Mouse (Mus musculus): Measurements from ENCODE around the gene BC034090. TPM values are rescaled to one million over a fixed set of nuclear protein-coding genes. Genes with fewer than 3 reads are reported as not detected.

Gene BC034090
- total RNA-seq, 4 experiments from 2014 or later = 8.7 to 18.3 (median 14.4) TPM

DNA sequence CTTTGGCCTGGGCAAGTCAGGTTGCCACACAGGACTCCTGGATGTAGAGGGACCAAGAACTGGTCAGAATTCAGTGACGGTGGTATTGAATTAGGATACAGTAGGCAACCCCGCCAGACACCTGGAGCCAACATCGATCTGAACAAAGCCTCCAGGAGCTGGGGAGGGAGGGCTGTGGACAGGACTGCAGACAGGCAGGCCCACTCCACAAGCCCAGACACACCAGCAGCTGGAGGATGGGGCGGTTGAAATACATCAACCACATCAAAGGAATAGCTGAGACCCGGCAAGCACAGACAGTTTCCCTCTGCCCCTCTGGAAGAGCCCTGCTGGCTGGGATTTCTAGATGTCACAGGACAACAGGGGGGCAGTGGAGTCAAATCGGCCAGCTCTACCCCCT is 27.4 kb downstream of the BC034090 start:
- DNase-seq (ENCODE audit: low spot score in 2 of 2) = no peak

DNA sequence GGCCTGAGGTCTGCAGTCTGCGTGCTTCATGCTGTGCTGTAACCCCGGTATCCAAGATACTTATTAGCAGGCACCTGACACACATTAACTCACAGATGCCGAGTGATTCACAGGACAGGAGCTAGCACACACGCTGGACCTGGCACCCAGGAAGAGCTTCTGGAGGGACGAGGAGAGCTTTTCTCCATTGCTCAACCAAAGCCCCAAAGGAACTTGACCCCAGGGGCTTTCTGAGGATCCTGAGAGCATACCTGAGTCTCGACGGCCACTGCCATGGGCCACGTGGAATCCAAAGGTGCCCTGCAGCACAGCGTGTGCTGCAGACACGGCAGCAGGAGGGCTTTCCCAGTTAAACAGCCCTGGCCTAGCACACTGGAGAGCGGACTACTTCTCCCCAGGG is 27.9 kb downstream of the BC034090 start:
- DNase-seq (ENCODE audit: low spot score in 2 of 2) = no peak

DNA sequence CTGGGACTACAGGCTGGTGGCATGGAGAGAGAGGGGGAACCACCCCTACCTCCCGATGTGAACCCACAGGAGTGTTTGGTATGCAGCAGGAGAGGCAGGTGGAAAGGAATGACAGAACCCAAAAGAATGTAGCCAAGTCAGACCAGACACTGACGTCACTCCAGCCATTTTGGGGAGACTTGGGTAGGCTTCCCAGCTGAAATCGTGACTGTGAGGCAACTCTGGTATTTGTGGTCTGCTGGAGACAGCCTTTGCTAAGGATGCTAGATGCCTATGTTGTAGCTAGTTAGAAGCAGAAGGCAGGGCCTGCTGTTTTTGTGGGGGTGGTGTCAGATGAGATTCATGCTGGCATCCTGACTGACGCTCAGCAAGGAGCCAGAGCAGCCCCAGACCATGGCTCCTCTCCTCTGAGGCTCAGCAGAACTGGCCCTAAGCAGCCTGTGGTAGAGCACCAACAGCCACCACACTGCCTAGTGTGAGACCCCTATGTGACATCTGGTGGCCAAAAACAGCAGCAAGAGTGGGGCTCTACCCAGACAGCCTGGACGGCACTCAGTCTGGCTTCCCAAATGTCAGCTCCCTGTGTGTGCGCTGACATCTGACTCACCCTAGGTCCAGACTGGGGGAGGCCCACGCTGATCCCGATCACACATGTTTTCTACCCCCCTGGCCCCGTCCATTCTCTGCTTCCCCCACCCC is 29.0 kb downstream of the BC034090 start:
- peak in 1 of 2 experiments; percentile 91 for DNase-seq (ENCODE audit: low spot score in 2 of 2)

DNA sequence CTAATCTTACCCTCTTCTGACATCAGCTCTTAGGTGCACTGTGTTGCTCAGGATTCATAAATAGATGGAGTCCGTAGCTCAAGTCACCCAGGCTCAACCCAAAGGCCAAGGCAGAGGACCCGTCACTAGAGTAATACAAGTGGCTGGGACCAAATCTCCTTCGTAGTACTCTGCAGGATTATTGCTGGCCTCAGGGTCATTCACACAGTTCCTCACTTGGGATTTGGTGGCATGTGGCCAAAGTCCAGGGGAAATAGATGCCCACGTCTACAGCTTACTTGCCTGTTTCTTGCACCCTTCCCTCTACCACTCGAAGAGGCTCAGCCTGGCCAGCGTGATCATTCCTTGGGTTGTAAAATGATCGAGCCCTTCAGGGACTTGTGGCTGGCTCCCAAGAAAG is 30.3 kb downstream of the BC034090 start:
- DNase-seq (ENCODE audit: low spot score in 2 of 2) = no peak

DNA sequence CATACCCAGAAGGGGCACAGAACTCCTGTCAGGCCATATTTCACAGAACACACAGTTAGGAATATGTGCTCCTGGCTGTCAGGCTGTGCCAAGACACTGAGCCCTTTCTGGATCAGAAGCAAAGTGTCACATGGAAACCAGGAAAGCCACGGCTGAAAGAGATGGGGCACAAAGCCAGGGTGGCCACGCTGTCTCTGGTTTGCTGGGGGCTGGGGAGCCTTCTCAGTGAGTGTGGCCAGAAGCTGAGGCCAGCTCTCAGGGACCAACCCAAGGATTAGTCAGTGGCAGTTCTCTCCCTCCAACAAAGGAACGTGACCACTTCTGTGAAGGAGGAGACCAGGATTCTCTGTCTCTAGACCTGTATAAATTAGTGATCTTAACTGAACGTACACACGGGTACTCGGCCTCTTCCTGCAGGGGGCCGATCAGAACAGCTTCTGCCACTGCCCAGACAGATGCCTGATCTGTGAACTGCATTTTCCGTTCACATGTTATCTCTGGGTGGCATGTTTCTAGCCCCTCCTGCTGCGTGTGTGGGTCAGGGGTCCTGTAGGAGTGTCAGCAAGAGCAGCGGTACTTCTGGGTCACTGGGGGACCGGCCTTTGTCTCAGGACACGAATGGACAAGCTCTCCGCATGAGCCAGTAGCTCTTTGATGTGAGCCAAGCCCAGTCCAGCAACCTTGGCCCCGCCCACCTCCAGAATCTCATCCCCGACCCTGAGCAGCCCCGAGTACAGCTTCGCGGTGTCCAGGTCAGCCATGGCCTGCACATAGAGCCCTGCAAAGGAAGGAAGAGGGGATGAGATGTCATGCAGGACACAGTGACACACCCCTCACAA is 31.1 kb downstream of the BC034090 start:
- DNase-seq (ENCODE audit: low spot score in 2 of 2) = no peak

DNA sequence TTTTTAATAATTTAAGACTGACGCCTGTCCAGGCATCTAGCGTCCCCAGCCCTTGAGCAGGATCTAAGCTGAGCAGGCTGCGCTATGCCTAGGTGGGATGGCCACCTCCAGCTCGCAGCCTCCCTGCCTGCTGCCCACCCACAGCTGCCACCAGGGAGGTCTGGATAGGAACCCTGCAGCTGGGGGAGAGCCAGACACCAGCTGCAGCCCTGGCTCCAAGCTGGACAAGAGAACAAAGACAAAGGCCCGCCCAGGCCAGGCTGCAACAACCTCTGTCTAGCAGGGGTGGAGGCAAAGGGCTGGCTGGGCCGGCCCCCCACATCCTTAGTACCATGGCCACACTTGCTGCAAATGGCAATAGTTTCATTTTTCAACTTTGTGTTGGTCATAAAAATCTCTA is 31.8 kb downstream of the BC034090 start:
- DNase-seq (ENCODE audit: low spot score in 2 of 2) = no peak

DNA sequence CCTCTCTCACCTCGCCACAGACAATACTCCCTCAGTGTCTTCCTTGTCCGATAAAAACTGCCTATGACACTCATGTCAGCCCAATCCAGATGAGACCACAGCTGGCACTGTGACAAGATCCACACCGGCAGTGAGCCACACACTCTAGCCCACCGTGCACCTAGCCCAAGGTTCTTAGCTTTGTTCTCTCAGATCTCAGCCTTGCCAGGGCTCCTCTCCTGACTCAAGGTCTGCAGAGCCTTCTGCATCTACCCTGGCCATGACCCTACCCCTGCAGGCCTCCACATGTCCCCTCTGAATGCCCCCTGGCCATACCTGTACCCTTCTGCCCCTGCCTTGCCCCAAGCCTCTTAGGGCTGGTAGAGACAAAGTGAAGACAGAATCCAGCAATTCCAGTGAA is 32.2 kb downstream of the BC034090 start:
- DNase-seq (ENCODE audit: low spot score in 2 of 2) = no peak

DNA sequence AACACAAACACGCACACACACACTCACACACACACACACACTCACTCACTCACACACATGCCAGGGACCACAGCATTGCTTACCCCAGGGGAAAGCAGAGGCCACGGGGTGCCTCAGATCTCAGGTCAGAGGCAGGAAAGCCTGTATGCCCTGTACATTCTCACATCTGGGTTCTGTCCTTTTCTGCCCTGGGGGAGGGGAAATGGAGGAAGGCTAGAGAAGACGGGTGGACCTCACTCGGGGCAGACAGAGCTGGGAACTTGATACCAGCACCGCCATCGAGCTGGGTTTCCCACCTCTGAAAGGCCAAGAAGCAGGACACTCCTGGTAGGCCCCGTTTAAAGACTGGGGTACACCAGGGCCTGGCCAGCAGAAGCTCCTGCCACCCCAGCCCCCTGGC is 33.2 kb downstream of the BC034090 start:
- no peak for DNase-seq (ENCODE audit: low spot score in 2 of 2)

DNA sequence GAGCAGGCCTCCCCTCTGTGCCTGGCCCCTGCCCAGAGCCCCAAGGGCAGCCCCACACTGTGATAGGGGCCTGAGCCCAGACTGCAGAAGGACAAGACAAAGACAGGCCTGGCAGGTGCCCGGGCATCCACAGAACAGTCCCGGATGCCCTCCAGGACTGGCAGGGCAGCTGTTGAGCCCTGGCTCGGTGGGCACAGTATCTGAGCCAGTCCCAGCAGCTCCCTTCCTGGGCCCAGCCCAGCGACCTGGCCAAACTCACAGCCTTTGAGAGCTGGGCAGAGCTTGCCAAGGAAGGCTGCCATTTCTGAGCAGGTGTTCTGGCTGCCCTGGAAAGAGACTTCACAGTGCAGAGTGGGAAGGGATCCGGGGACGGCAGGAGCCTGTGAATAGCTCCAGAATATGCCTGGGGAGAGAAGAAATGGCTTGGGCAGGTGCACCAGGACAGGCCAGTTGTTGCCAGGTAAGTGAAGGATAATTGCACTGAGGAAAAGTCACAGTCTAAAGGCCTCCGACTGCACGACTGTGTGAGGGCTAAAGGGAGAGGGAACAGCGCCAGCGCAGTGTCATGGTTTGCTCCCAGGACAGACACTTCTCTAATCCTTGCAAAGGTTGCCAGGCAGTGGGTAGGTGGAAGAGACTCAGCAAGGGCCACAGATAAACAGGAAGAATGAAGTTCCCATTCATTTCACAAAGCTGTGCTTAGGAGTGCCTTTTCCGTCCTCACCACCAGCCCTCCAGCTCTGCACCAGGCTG is 34.1 kb downstream of the BC034090 start:
- no peak for DNase-seq (ENCODE audit: low spot score in 2 of 2)

DNA sequence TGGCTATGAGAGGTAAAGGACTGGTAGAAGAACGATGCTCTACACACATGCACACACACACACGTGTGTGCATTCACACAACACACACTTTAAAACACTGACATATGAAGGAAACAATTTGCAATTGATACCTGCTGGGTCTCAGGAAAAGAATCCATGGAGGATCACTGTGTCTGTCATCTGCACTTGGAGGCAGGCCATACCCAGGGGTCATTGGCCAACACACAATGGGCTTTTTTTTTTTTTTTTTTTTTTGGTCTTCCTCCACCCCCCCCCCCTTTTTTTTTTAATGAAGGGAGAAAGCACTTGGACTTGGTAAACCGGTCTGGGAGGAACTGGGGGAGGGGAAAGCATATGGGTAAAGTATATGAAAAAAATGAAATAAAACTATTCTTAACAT is 36.4 kb downstream of the BC034090 start:
- no peak for DNase-seq (ENCODE audit: low spot score in 2 of 2)

DNA sequence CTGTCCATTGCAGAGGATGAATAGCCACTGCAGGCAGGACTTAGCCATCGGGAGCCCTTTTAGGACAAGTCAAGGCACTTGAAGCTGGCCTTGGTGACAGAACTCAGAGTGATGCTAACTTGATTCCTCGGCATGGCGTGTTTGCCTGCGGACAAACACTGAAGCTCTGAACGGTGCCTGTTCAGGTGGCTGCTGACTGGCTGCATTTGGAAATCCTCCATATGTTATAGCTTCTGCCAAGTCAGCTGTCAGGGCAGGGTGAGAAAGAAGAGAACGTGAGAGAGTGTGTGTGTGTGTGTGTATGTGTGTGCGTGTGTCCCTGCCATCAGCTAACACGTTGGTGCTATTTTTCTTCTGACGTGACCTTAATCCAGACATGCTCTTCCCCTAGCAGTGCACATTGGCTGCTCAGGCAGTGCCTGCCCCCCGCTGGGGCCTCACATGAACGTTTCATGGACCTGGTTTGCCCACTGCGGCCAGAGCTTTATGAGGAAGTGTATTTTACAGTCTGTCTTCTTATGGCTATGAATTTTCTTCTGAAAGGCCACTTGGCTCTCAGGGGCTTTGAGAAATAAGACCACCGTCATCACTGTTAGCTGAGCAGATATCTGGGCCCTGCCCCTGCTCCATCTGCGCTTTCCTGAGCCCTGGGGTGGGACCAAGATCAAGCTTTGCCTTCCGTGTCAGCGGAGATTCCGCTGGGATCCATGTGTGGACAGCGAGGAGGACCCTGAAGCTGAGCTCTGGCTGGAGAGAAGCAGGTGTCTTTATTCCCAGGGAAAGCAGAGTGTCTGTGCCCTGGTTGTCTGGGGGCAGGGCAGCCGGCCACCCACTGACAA is 38.2 kb downstream of the BC034090 start:
- DNase-seq (ENCODE audit: low spot score in 2 of 2) = no peak

DNA sequence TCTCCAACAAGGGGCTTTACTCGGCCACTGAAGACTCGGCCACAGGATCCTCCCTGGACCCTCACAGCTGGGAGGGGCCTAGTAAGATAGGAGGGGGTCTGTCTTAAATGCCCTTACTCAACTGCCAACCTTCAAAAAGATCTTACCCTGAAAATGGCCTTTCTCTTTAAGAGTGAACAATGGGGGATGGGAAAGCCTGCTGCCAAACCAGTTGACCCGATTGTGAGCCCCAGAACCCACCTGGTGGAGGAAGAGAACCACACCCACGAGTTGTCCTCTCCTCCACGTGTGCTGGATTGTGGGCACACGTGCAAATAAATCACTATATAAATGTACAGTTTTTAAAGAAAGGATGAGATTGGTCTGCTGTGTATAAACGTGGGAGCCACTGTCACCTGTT is 38.9 kb downstream of the BC034090 start:
- no peak for DNase-seq (ENCODE audit: low spot score in 2 of 2)

DNA sequence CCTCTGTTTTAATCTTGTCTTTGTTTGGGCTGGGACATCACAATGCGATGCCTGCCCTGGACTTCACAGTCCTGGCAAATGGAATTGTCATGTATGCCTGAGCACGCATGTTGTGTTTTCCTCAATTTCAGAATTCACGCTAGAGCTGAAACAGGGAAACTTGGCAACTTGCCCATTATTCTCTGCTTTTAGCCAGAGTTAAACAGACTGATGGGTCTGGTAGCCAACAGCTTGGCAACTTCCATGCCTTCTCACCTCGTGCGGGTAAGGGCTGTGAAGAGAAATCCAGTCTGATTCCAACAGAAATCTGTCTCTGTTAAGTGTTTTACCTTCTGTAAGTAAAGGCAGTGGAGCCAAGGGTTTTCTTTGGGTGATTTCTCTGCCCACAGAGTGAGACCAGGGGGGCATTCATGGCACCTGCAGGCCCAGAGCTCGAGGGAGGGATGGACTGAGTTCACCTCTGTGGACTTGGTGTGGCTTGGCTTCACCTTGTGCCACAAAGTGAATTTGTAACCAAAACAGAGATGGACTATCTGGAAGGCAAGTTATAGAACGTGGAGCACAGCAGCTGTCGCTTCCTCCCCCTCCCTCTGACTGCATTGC is 39.6 kb downstream of the BC034090 start:
- DNase-seq (ENCODE audit: low spot score in 2 of 2) = no peak

DNA sequence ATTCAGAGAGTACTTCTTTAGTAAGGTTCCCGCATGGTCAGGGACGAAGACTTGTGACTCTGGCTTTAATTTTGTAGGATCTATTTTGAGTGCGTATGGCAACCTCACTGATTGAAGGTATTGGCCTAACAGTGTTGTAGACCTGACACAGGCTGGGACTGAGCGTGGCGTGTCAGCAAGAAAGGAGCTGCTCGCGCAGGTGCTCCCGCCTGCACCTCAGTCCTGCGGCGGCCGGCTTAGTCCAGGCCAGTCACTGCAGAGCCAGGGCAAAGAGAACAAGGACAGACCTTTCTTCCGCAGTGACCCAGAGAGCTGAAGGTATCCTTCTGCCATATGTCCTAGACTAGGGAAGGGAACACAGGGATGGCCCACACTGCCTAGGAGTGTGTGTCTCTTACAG is 40.3 kb downstream of the BC034090 start:
- no peak for DNase-seq (ENCODE audit: low spot score in 2 of 2)

DNA sequence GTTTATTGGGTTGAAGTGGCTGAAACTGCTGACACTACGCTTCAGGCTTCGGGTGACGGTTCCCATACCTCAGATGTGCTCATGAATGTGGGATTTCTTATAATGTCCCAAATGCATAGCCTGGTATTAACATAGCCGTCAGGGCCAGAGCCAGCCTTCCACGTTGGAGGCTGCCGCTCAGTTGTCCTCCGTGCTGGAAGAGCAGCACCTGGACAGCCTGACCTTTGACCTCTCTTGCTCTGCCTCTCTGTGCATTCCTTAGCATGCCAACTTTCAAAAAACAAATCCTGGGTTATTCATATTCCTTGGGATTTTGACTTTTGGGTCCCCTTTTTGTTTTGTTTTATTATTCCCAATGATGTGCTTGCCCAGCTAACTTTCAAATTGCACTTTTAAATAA is 41.1 kb downstream of the BC034090 start:
- DNase-seq (ENCODE audit: low spot score in 2 of 2) = no peak

DNA sequence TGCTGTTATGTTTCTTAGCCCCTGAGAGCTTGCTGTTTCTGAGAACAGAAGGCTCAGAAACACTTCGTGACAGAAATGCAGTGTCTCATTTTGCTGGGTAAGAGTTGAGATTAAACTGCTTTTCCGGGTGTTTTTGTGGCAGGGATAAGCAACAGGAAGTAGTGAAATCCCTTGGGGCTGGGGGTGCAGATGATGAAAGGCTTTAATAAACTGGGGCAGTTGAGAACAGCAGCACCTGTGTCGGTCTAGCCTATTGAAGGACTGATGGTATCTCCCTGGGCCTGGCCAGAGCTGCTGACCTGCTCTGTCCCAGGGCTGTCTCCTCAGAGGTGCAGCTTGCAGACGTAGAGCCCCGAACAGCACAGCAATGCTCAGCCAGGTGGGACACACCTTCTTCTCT is 41.8 kb downstream of the BC034090 start:
- no peak for DNase-seq (ENCODE audit: low spot score in 2 of 2)

DNA sequence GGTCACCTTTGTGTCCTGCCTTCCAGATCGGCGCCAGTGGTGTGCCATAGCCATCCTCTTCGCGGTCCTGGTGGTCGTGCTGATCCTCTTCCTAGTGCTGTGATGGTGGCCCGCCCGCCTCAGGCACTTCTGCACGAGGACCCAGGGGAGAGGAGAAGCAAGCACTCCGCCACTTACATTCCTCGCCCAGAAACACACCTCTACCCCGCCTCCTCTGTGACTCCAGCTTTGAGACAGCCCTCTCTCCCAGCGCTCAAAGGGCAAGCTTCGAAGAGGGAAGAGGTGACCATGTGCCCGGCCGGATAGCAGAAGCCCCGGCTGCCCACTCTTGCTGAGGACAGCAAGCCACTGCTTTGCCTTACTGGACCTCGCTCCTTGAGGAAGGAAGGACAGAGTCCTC is 42.3 kb downstream of the BC034090 start:
- no peak for DNase-seq (ENCODE audit: low spot score in 2 of 2)

DNA sequence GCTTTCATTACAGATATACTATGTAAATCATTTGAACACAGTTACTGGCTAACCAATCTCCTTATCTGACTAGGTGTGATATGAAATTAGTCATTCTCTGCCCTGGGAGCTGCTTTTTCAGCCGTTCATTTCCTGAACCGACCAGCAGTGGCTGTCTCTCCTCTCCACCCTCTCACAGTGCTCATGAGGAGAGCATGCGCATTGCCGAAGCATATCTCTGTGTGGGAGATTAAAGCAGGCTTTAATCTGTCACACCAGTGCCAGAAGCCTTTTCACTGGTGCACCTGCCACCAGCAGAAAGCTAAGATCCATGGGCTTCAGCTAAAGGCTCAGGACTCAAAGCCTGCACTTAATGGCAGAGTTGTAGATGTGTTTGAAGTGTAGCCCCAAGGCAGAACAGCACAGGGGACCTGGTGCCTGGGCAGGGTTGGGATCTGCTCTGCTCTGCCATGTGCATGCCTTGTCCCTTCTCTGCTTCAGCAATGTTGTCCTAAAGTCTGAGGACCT is 42.8 kb downstream of the BC034090 start:
- peak in 1 of 2 experiments; percentile 63 for DNase-seq (ENCODE audit: low spot score in 2 of 2)

DNA sequence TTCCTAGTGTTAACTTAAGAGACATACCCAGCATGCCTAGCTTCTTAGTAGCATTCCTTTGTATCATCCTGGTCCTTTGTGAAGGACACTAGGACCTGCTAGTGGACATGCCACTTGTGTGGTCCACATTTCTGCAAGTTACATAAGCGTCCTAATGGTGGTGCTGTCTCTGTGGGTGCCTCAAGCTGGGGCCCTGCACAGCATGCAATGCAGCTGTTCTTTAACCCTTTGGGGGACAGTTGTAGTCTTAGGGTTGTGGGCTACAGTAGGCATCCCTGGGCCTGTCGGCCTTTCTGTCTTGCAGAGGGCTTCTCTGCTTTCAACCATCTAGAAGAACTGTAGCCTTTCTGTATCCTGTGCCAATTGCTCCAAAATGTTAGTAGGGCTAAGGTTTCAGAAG is 43.3 kb downstream of the BC034090 start:
- no peak for DNase-seq (ENCODE audit: low spot score in 2 of 2)

DNA sequence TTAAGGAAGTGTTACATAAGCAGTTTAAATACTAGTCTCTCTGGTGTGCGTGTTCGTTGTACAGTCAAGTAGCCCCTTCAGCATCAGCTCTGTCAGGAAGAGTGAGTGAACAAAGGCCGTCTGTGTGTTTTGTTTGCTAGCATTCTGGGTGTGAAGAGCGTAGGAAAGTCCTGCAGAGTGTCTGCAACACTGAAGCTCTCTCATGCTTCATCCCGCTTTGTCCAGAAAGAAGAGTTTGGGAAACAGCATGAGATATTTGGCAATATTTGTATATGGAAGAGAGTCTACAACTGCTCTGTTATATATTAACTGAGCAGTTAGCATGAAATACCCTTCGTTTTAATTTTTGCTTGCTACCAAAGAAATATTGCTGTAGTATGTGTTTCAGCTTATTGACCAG is 44.7 kb downstream of the BC034090 start:
- DNase-seq (ENCODE audit: low spot score in 2 of 2) = no peak

DNA sequence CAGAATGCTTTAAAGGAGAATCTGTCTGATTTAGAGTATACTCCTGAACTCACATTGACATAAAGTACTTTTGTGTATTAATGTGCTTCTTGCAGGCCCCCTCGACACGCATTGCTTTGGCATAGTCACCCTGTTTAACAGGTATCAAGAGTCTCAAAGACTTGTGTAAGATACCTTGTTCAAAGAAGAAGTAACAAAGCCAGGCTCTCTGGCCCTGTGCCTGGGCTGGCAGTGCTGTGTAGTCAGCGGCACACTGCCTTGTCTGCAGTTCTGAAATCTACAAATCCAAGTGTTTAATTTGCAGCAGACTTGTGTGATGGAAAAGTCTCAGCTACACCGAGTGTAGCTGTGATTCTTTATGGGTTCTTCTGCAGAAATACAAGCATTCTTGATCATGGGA is 47.6 kb downstream of the BC034090 start:
- no peak for DNase-seq (ENCODE audit: low spot score in 2 of 2)
